Mouse (Mus musculus) Patski (cell line): ENCODE measurements around the gene Olfr1105. TPM values are rescaled to one million over a fixed set of nuclear protein-coding genes. Genes with fewer than 3 reads are reported as not detected.

Source experiments
- ATAC-seq: fragments of 100-300 bp; one replicate; pipeline ENCODE4 v1.8.0; 2021
- CTCF ChIA-PET: fragments of 350-600 bp; sonication (Branson Sonifier 250); formaldehyde crosslinking; loops from one replicate; lab custom pipeline; 2022; ENCODE audit warnings: inconsistent platforms; lab: Charles Lee
- POLR2A ChIA-PET: fragments of 350-600 bp; sonication (Branson Sonifier 250); formaldehyde crosslinking; loops from one replicate; lab custom pipeline; 2022; ENCODE audit warnings: antibody characterized with exemption, inconsistent platforms; lab: Charles Lee
- DNase-seq: peaks from one replicate; pipeline ENCODE4 v3.0.0-alpha.2; 2011; ENCODE audit warnings: low read depth, low spot score
- H3K27me3 ChIP-seq: fragments of 371-371 bp; one replicate; pipeline ENCODE4 v1.5.1; 2021
- CTCF ChIP-seq: fragments of 100-300 bp; IDR thresholded peaks from one replicate; pipeline ENCODE4 v1.5.1; 2021
- in situ Hi-C: fragments of 300-500 bp; cut with MboI; formaldehyde crosslinking; loops from 3 replicates; pipeline ENCODE4 v1.11.1; 2018; ENCODE audit warnings: low pct_unique_long_range_greater_than_20kb, mixed read lengths
- polyA plus RNA-seq: library from polyadenylated mRNA; unstranded; gene quantifications from one replicate; pipeline ENCODE4 v1.2.3, GENCODE M21; 2021

The Olfr1105 gene
- polyA plus RNA-seq = not detected

- no peak for DNase-seq
- no peak for TF ChIP-seq CTCF
- CTCF ChIA-PET = no interaction called here
- H3K27me3 ChIP-seq = no peaks in the 10 kb centered on the region
- in situ Hi-C loops = no loop called here
- no peak for ATAC-seq
- POLR2A ChIA-PET = no interaction called here
These were observed at the start of gene Olfr1105 for GRCm38 (mm10) chr2:87036431-87036830. Gene Olfr1105, minus strand, starts transcription at chr2:87036531.

- TF ChIP-seq CTCF = no peak
- in situ Hi-C loops = no loop called here
- no peaks in the 10 kb centered on the region for H3K27me3 ChIP-seq
- POLR2A ChIA-PET = no interaction called here
- DNase-seq (no peak), ATAC-seq (no peak)
- CTCF ChIA-PET = no interaction called here
These were observed 39.4 kb upstream of the Olfr1105 start, which contains the start of gene Olfr1107 for GRCm38 (mm10) chr2:87075717-87076116. Gene Olfr1107, minus strand, starts transcription at chr2:87075817.

- CTCF ChIA-PET = no interaction called here
- no peak for DNase-seq
- in situ Hi-C loops = no loop called here
- ATAC-seq = no peak
- no peak for TF ChIP-seq CTCF
- POLR2A ChIA-PET = no interaction called here
- H3K27me3 ChIP-seq = no peaks in the 10 kb centered on the region
These were observed 15.8 kb upstream of the Olfr1105 start, which contains the start of gene Olfr1106 for GRCm38 (mm10) chr2:87052173-87052572. Gene Olfr1106, minus strand, starts transcription at chr2:87052273.

GRCm38 (mm10) chr2:87026980-87027379, 9.4 kb downstream of the Olfr1105 start, which contains the start of gene Olfr1104:
Gene Olfr1104, minus strand, starts transcription at chr2:87027080.
- DNase-seq (no peak), ATAC-seq (no peak)
- ChIA-PET POLR2A (no interaction called here), CTCF (no interaction called here)
- peaks cover 4% of the 10 kb centered on the region for H3K27me3 ChIP-seq
- TF ChIP-seq CTCF = no peak
- in situ Hi-C loops = no loop called here

- ATAC-seq (no peak), DNase-seq (no peak)
- ChIA-PET POLR2A (no interaction called here), CTCF (interaction anchor here (1.1 kb wide), 1 partner anchor 10 kb away, joined by 3 read pairs; no protein-coding TSS in a partner anchor)
- no peak for TF ChIP-seq CTCF
- in situ Hi-C loops = no loop called here
- H3K27me3 ChIP-seq = no peaks in the 10 kb centered on the region
These were observed 38.2 kb downstream of the Olfr1105 start, which contains the start of gene Olfr1102 for GRCm38 (mm10) chr2:86998098-86998497. Gene Olfr1102, plus strand, starts transcription at chr2:86998398.

- H3K27me3 ChIP-seq = no peaks in the 10 kb centered on the region
- ChIA-PET CTCF (no interaction called here), POLR2A (no interaction called here)
- no peak for TF ChIP-seq CTCF
- in situ Hi-C loops = no loop called here
- DNase-seq (no peak), ATAC-seq (no peak)
These were observed 45.2 kb downstream of the Olfr1105 start, which contains the start of gene Olfr1101 for GRCm38 (mm10) chr2:86991121-86991520. Gene Olfr1101, minus strand, starts transcription at chr2:86991221.

Other genes with a start within 250 kb of the Olfr1105 start
- gene Olfr141, start 226.5 kb downstream of the Olfr1105 start, polyA plus RNA-seq = not detected
- not detected for gene Olfr1094, start 211.9 kb downstream of the Olfr1105 start, polyA plus RNA-seq
- gene Olfr1095, start 184.8 kb downstream of the Olfr1105 start, polyA plus RNA-seq = not detected
- not detected for gene Gm13723, start 161.7 kb downstream of the Olfr1105 start, polyA plus RNA-seq
- not detected for gene Olfr1097, start 144.3 kb downstream of the Olfr1105 start, polyA plus RNA-seq
- not detected for gene Olfr1098, start 112.0 kb downstream of the Olfr1105 start, polyA plus RNA-seq
- not detected for gene Olfr1099, start 75.8 kb downstream of the Olfr1105 start, polyA plus RNA-seq
- gene Olfr1100, start 56.6 kb downstream of the Olfr1105 start, polyA plus RNA-seq = not detected
- not detected for gene Olfr1101, start 45.3 kb downstream of the Olfr1105 start, polyA plus RNA-seq
- gene Olfr1102, start 38.1 kb downstream of the Olfr1105 start, polyA plus RNA-seq = not detected
- not detected for gene Olfr1104, start 9.5 kb downstream of the Olfr1105 start, polyA plus RNA-seq
- not detected for gene Olfr1106, start 15.7 kb upstream of the Olfr1105 start, polyA plus RNA-seq
- gene Olfr1107, start 39.3 kb upstream of the Olfr1105 start, polyA plus RNA-seq = not detected
- not detected for gene Olfr1109, start 59.5 kb upstream of the Olfr1105 start, polyA plus RNA-seq
- not detected for gene Olfr259, start 78.0 kb upstream of the Olfr1105 start, polyA plus RNA-seq
- not detected for gene Olfr1110, start 103.8 kb upstream of the Olfr1105 start, polyA plus RNA-seq
- gene Olfr1111, start 116.1 kb upstream of the Olfr1105 start, polyA plus RNA-seq = not detected
- not detected for gene Olfr1112, start 151.3 kb upstream of the Olfr1105 start, polyA plus RNA-seq
- gene Olfr1113, start 172.4 kb upstream of the Olfr1105 start, polyA plus RNA-seq = not detected
- not detected for gene Olfr1115, start 211.5 kb upstream of the Olfr1105 start, polyA plus RNA-seq
- not detected for gene Olfr1116, start 231.0 kb upstream of the Olfr1105 start, polyA plus RNA-seq